Mouse (Mus musculus) liver, postnatal 0 days (tissue): Measurements from ENCODE around the gene Rsad1.

Source experiments
- CTCF ChIP-seq: sonication (generic); IDR thresholded peaks from 2 replicates; pipeline ENCODE4 v1.5.1; 2016; ENCODE audit warnings: antibody characterized with exemption, low read depth
- EP300 ChIP-seq: IDR thresholded peaks from 2 replicates; pipeline ENCODE4 v1.6.1; 2016; ENCODE audit warnings: antibody characterized with exemption, low read depth, mild to moderate bottlenecking

GRCm38 (mm10) chr11:94521219-94521843, 27.7 kb downstream of the Rsad1 start, which contains the start of gene Mycbpap:
- peak; percentile 32 for TF ChIP-seq CTCF
- no peak for TF ChIP-seq EP300
